1 mouse cellular context compared by ENCODE assay signal in genomic region chr2:22807312-22807711, GRCm38 (mm10).
A peak's percentile ranks its signal among the peaks of the same experiment; 100 is the strongest.
TF ChIP-seq lines count a peak whose summit lies in the region.

No protein-coding gene starts in this region.

TF ChIP-seq in CH12.LX, 34 proteins besides CTCF, POLR2A, EP300 and RAD21 (continued from another document):
- TF ChIP-seq USF1 (IDR thresholded peaks at IDR 0.05; ENCODE audit: low read depth, low read length) (peak; percentile 64), JUND (conservative IDR thresholded peaks at IDR 0.05; ENCODE audit: low read depth, low read length) (0 out of 2 replicates have a peak, but pooled peaks have one; percentile 6), MYC (IDR thresholded peaks at IDR 0.05; ENCODE audit: low read depth, low read length) (peak; percentile 96), KAT2A (IDR thresholded peaks at IDR 0.05; ENCODE audit: insufficient replicate concordance, low read length) (no peak), IRF4 (IDR thresholded peaks at IDR 0.05; ENCODE audit: low read depth, low read length) (no peak; the same call in 1 of the 2 replicates), ZC3H11A (IDR thresholded peaks at IDR 0.05; ENCODE audit: low read depth, low read length) (no peak), ZNF384 (IDR thresholded peaks at IDR 0.05; ENCODE audit: low read depth, low read length) (peak; percentile 77), NRF1 (IDR thresholded peaks at IDR 0.05; ENCODE audit: low read depth, low read length) (no peak), PAX5 (IDR thresholded peaks at IDR 0.05; ENCODE audit: low read length) (no peak), ZKSCAN1 (IDR thresholded peaks at IDR 0.05; ENCODE audit: borderline replicate concordance, low read depth, low read length) (no peak), E2F4 (IDR thresholded peaks at IDR 0.05; ENCODE audit: insufficient replicate concordance, low read depth, low read length) (no peak), MAX (IDR thresholded peaks at IDR 0.05; ENCODE audit: low read length) (peak; percentile 97), NELFE (IDR thresholded peaks at IDR 0.05; ENCODE audit: low read depth, low read length) (no peak), TCF12 (IDR thresholded peaks at IDR 0.05; ENCODE audit: low read depth, low read length) (no peak), ELF1 (IDR thresholded peaks at IDR 0.05; ENCODE audit: low read depth, low read length) (no peak), CHD2 (IDR thresholded peaks at IDR 0.05; ENCODE audit: low read length) (no peak), ZMIZ1 (IDR thresholded peaks at IDR 0.05; ENCODE audit: low read depth, low read length) (no peak), ETS1 (conservative IDR thresholded peaks at IDR 0.05; ENCODE audit: low read depth, low read length) (0 out of 2 replicates have a peak, but pooled peaks have one; percentile 14), USF2 (conservative IDR thresholded peaks at IDR 0.05; ENCODE audit: low read depth, low read length) (peak; percentile 39; the same call in 1 of the 2 replicates), SMC3 (IDR thresholded peaks at IDR 0.05; ENCODE audit: low read depth, low read length) (no peak), POLR2AphosphoS2 (IDR thresholded peaks at IDR 0.05; ENCODE audit: low read depth, low read length) (no peak)
